Mouse (Mus musculus) forelimb bud, embryonic 11.5 days (tissue): ENCODE measurements at regions not wholly inside any gene's neighbourhood (a gene's known extent, or its start where the extent isn't known, plus 50 kb on each side); places are given as distances from the start of the nearest gene placed in this dataset.
A peak's percentile ranks its signal among the peaks of the same experiment; 100 is the strongest.
"Not testable (repeated sequence)": the region's sequence is repeated elsewhere in the genome, so short reads cannot be mapped to it uniquely, and the experiment has no call there.

Experiments
- DNase-seq: peaks from one replicate; pipeline ENCODE4 v3.0.0-alpha.2; 2012; ENCODE audit warnings: low read depth, low spot score

GRCm38 (mm10) chr2:43072964-43073619, 419.7 kb upstream of the Lrp1b start:
- DNase-seq, result peak; percentile 0

GRCm38 (mm10) chr2:43097560-43098233, 444.3 kb upstream of the Lrp1b start:
- DNase-seq, result no peak

- DNase-seq, result no peak
Observed at GRCm38 (mm10) chr2:43119862-43120261, 435.3 kb upstream of the Kynu start.

- no peak for DNase-seq
Observed at GRCm38 (mm10) chr2:43153574-43153973, 401.6 kb upstream of the Kynu start.

GRCm38 (mm10) chr2:43182105-43182504, 373.0 kb upstream of the Kynu start:
- DNase-seq, result no peak

- DNase-seq, result not testable (repeated sequence)
Observed at GRCm38 (mm10) chr2:43195531-43195930, 359.6 kb upstream of the Kynu start.

- no peak for DNase-seq
Observed at GRCm38 (mm10) chr2:43208223-43208622, 346.9 kb upstream of the Kynu start.

- DNase-seq, result no peak
Observed at GRCm38 (mm10) chr2:43213901-43214300, 341.2 kb upstream of the Kynu start.

- DNase-seq, result no peak
Observed at GRCm38 (mm10) chr2:43217119-43217518, 338.0 kb upstream of the Kynu start.

GRCm38 (mm10) chr2:43222721-43223120, 332.4 kb upstream of the Kynu start:
- no peak for DNase-seq

- DNase-seq, result not testable (repeated sequence)
Observed at GRCm38 (mm10) chr2:43224728-43225127, 330.4 kb upstream of the Kynu start.

GRCm38 (mm10) chr2:43246786-43247185, 308.3 kb upstream of the Kynu start:
- no peak for DNase-seq

GRCm38 (mm10) chr2:43248671-43249070, 306.5 kb upstream of the Kynu start:
- no peak for DNase-seq

- DNase-seq, result no peak
Observed at GRCm38 (mm10) chr2:43254709-43255108, 300.4 kb upstream of the Kynu start.

GRCm38 (mm10) chr2:43270802-43271201, 284.3 kb upstream of the Kynu start:
- DNase-seq, result no peak

GRCm38 (mm10) chr2:43272080-43272479, 283.0 kb upstream of the Kynu start:
- no peak for DNase-seq

- no peak for DNase-seq
Observed at GRCm38 (mm10) chr2:43274012-43274411, 281.1 kb upstream of the Kynu start.

- DNase-seq, result no peak
Observed at GRCm38 (mm10) chr2:43295801-43296200, 259.3 kb upstream of the Kynu start.

GRCm38 (mm10) chr2:43323836-43324235, 231.3 kb upstream of the Kynu start:
- no peak for DNase-seq

GRCm38 (mm10) chr2:43364301-43364700, 190.8 kb upstream of the Kynu start:
- DNase-seq, result no peak

- no peak for DNase-seq
Observed at GRCm38 (mm10) chr2:43365812-43366211, 189.3 kb upstream of the Kynu start.

- no peak for DNase-seq
Observed at GRCm38 (mm10) chr2:43403348-43403747, 151.8 kb upstream of the Kynu start.
